Mouse (Mus musculus) CH12.LX (cell line): Measurements from ENCODE around the gene Hs3st3b1. TPM values are rescaled to one million over a fixed set of nuclear protein-coding genes. Genes with fewer than 3 reads are reported as not detected.

ENCODE experiments used
- DNase-seq: peaks from one replicate; pipeline ENCODE4 v3.0.0-alpha.2; 2013; ENCODE audit errors: extremely low read depth
- H3K27ac ChIP-seq: 2 replicates; pipeline ENCODE4 v1.5.1; 2012; ENCODE audit warnings: low read depth, mild to moderate bottlenecking, control low read depth, moderate library complexity; ENCODE audit not compliant: insufficient read depth
- H3K27me3 ChIP-seq: replicated peaks from 2 replicates; pipeline ENCODE3; 2012; ENCODE audit warnings: inconsistent platforms
- H3K36me3 ChIP-seq, 2 experiments: replicated peaks in 1 of 2; 2 replicates each; pipeline versions ENCODE3 to v1.6.1; 2012; ENCODE audit warnings: inconsistent platforms in 1 of 2, low read length in 1 of 2, mild to moderate bottlenecking in 1 of 2, mixed read lengths in 1 of 2, moderate library complexity in 1 of 2; ENCODE audit not compliant: control insufficient read depth in 1 of 2, insufficient read depth in 1 of 2
- H3K4me1 ChIP-seq, 2 experiments: 2 replicates each; pipeline ENCODE4 v1.6.1; 2012; ENCODE audit warnings: inconsistent platforms in 1 of 2, moderate library complexity in 1 of 2; ENCODE audit not compliant: insufficient read depth in 2 of 2, control insufficient read depth in 1 of 2
- H3K4me2 ChIP-seq: 2 replicates; pipeline ENCODE4 v1.6.1; 2012; ENCODE audit warnings: low read depth, mild to moderate bottlenecking, control low read depth; ENCODE audit not compliant: poor library complexity, insufficient read depth, severe bottlenecking
- H3K4me3 ChIP-seq, 3 experiments: fragments of 150-350 bp in 1 of 3; sonication (generic) in 1 of 3; replicated peaks in 1 of 3; 2 replicates each; pipeline versions ENCODE3 to v1.5.1; 2011 to 2012; ENCODE audit warnings: low read depth in 2 of 3, low read length in 2 of 3, mild to moderate bottlenecking in 2 of 3, moderate library complexity in 2 of 3, control low read depth in 1 of 3, improper control_type of control experiment in 1 of 3, inconsistent platforms in 1 of 3, mixed read lengths in 1 of 3; ENCODE audit not compliant: poor library complexity in 1 of 3
- H3K79me2 ChIP-seq: replicated peaks from 2 replicates; pipeline ENCODE4 v1.6.1; 2012; ENCODE audit warnings: mild to moderate bottlenecking, moderate library complexity; ENCODE audit not compliant: control insufficient read depth, poor library complexity, insufficient read depth, severe bottlenecking; ENCODE audit errors: extremely low read depth
- H3K9ac ChIP-seq: 2 replicates; pipeline ENCODE4 v1.6.1; 2012; ENCODE audit warnings: low read depth, mild to moderate bottlenecking, control low read depth, moderate library complexity; ENCODE audit not compliant: insufficient read depth
- H3K9me3 ChIP-seq: replicated peaks from 2 replicates; pipeline ENCODE3; 2012; ENCODE audit warnings: low read length, inconsistent platforms, mixed read lengths
- BHLHE40 ChIP-seq: IDR thresholded peaks from 2 replicates; pipeline ENCODE4 v1.6.1; 2011; ENCODE audit warnings: mild to moderate bottlenecking, low read depth, low read length, improper control_type of control experiment
- CHD1 ChIP-seq: IDR thresholded peaks from 2 replicates; pipeline ENCODE4 v1.6.1; 2012; ENCODE audit warnings: low read depth, low read length, improper control_type of control experiment, inconsistent platforms
- CTCF ChIP-seq, 2 experiments: IDR thresholded peaks in 1 of 2; conservative IDR thresholded peaks in 1 of 2; 2 replicates each; pipeline ENCODE4 v1.5.1; 2011 to 2012; ENCODE audit warnings: low read depth in 2 of 2, low read length in 2 of 2, improper control_type of control experiment in 1 of 2, inconsistent platforms in 1 of 2, mild to moderate bottlenecking in 1 of 2, moderate library complexity in 1 of 2
- E2F4 ChIP-seq: IDR thresholded peaks from 2 replicates; pipeline ENCODE4 v1.6.1; 2011; ENCODE audit warnings: low read depth, low read length, improper control_type of control experiment; ENCODE audit not compliant: insufficient replicate concordance
- GABPA ChIP-seq: IDR thresholded peaks from 2 replicates; pipeline ENCODE4 v1.6.1; 2012; ENCODE audit warnings: low read depth, low read length, improper control_type of control experiment, inconsistent platforms; ENCODE audit not compliant: insufficient replicate concordance
- HCFC1 ChIP-seq: IDR thresholded peaks from 2 replicates; pipeline ENCODE4 v1.6.1; 2012; ENCODE audit warnings: low read depth, mild to moderate bottlenecking, inconsistent platforms, low read length, improper control_type of control experiment
- MAFK ChIP-seq: IDR thresholded peaks from 2 replicates; pipeline ENCODE4 v1.6.1; 2011; ENCODE audit warnings: low read length, improper control_type of control experiment; ENCODE audit not compliant: insufficient replicate concordance
- MEF2A ChIP-seq: IDR thresholded peaks from 2 replicates; pipeline ENCODE4 v1.6.1; 2014; ENCODE audit warnings: low read depth, mild to moderate bottlenecking, inconsistent platforms, low read length, improper control_type of control experiment, borderline replicate concordance
- NELFE ChIP-seq: IDR thresholded peaks from 2 replicates; pipeline ENCODE4 v1.6.1; 2011; ENCODE audit warnings: low read depth, low read length, improper control_type of control experiment
- NRF1 ChIP-seq: IDR thresholded peaks from 2 replicates; pipeline ENCODE4 v1.6.1; 2014; ENCODE audit warnings: low read depth, mild to moderate bottlenecking, inconsistent platforms, low read length, improper control_type of control experiment, moderate library complexity
- PAX5 ChIP-seq: IDR thresholded peaks from 2 replicates; pipeline ENCODE4 v1.6.1; 2012; ENCODE audit warnings: low read length, inconsistent platforms, mixed read lengths
- POLR2AphosphoS2 ChIP-seq: IDR thresholded peaks from 2 replicates; pipeline ENCODE4 v1.6.1; 2011; ENCODE audit warnings: low read depth, low read length, improper control_type of control experiment
- RCOR1 ChIP-seq: conservative IDR thresholded peaks from 2 replicates; pipeline ENCODE4 v1.6.1; 2012; ENCODE audit warnings: low read depth, mild to moderate bottlenecking, inconsistent platforms, low read length, improper control_type of control experiment
- SIN3A ChIP-seq: IDR thresholded peaks from 2 replicates; pipeline ENCODE4 v1.6.1; 2012; ENCODE audit warnings: low read length, improper control_type of control experiment, inconsistent platforms
- SMC3 ChIP-seq: IDR thresholded peaks from 2 replicates; pipeline ENCODE4 v1.6.1; 2011; ENCODE audit warnings: low read depth, low read length, improper control_type of control experiment
- TBP ChIP-seq: conservative IDR thresholded peaks from 2 replicates; pipeline ENCODE4 v1.6.1; 2011; ENCODE audit warnings: low read depth, low read length, improper control_type of control experiment
- TCF12 ChIP-seq: IDR thresholded peaks from 2 replicates; pipeline ENCODE4 v1.6.1; 2014; ENCODE audit warnings: low read depth, mild to moderate bottlenecking, inconsistent platforms, low read length, improper control_type of control experiment
- USF2 ChIP-seq: conservative IDR thresholded peaks from 2 replicates; pipeline ENCODE4 v1.6.1; 2011; ENCODE audit warnings: low read depth, low read length, improper control_type of control experiment
- ZKSCAN1 ChIP-seq: IDR thresholded peaks from 2 replicates; pipeline ENCODE4 v1.6.1; 2012; ENCODE audit warnings: low read depth, inconsistent platforms, low read length, improper control_type of control experiment, borderline replicate concordance
- ZNF384 ChIP-seq: IDR thresholded peaks from 2 replicates; pipeline ENCODE4 v1.6.1; 2012; ENCODE audit warnings: low read depth, low read length, improper control_type of control experiment, inconsistent platforms
- dilution Hi-C: fragments of 300-500 bp; cut with MboI; formaldehyde crosslinking; loops from 2 replicates; pipeline ENCODE4 v1.14.3; 2020; ENCODE audit warnings: low sequenced_read_pairs; ENCODE audit not compliant: extremely low pct_unique_long_range_greater_than_20kb, extremely low pct_ligation_motif_present
- in situ Hi-C: fragments of 300-500 bp; cut with MboI; formaldehyde crosslinking; loops from 3 replicates; pipeline ENCODE4 v1.14.3; 2019; ENCODE audit warnings: low sequenced_read_pairs, low pct_ligation_motif_present, low pct_unique_long_range_greater_than_20kb, mixed read lengths
- polyA plus RNA-seq: library from polyadenylated mRNA; unstranded; fragments of >175 nt; gene quantifications from 2 replicates; pipeline ENCODE4 v1.2.1, GENCODE M21; 2012; ENCODE audit warnings: low read depth; ENCODE audit not compliant: insufficient read length
- total RNA-seq, 2 experiments: library from RNA; depleted of rRNA; stranded (reverse); fragments of 300-350 nt in 1 of 2; fragments of >200 nt in 1 of 2; gene quantifications; 2 replicates each; pipeline ENCODE4 v1.2.3; 2012 to 2014

The Hs3st3b1 gene
- total and polyA plus RNA-seq, 3 experiments: 1.1 to 2.0 (median 2.0) TPM

DNA sequence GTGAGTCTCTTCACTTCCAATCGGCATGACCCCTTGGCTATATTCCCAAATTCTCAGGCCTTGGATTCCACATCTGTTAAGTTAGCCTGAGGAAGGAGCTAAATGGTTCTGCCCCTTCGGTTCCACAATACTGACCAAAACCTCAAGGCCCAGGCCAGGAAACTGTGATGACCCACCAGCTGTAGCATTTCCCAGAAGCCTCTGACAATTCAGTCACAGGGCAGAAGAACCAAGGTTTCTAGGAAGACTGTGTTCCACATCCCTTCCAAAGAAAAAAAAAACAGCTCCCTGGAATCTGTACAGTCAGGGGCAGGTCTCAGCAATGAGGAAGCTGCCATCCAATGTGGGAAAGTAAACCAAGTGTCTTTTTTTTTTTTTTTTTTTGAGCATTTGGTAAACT, 25.1 kb downstream of the Hs3st3b1 start:
- H3K9me3 ChIP-seq: no peaks in the 10 kb centered on the region
- in situ Hi-C loops (no loop called here), dilution Hi-C loops (no loop called here)

DNA sequence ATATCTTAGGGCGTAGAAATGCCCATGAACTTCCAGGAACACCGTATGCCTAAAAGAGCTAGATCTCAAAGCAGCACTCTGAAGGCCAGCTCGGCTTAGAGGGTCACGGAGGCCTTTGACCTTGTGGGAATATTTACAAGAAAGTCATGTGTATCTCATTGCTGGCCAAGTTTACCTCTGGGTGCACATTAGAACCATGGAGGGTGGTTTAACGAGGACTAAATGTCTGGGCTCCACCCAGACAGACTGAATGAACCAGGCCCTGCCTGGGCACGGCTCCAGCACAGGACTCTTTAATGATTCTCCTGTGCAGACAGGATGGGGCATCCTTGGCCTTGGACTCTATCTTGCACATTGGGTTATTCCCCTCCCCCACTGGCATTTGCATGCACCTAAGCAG, 27.9 kb downstream of the Hs3st3b1 start:
- dilution Hi-C loops: no loop called here
- H3K4me3 ChIP-seq: no peak overlapping the region
- no peaks in the 10 kb centered on the region for H3K79me2 ChIP-seq
- no peaks in the 10 kb centered on the region for H3K9me3 ChIP-seq
- TF ChIP-seq NRF1 (no peak), PAX5 (no peak)
- no peak overlapping the region for H3K27ac ChIP-seq
- no peak for DNase-seq
- H3K36me3 ChIP-seq: no peaks in the 10 kb centered on the region
- H3K9ac ChIP-seq: no peak overlapping the region
- H3K4me2 ChIP-seq: no peak overlapping the region
- H3K4me1 ChIP-seq: peaks cover 0 to 20% of the 10 kb centered on the region in 2 experiments; a peak in 2 of 4 replicates
- H3K27me3 ChIP-seq: no peaks in the 10 kb centered on the region
- in situ Hi-C loops: no loop called here

More for the DNA sequence above, 25.1 kb downstream of the Hs3st3b1 start:
- no peak overlapping the region for H3K4me3 ChIP-seq
- TF ChIP-seq GABPA: no peak
- TF ChIP-seq TCF12: no peak
- TF ChIP-seq CTCF (conservative IDR thresholded peaks at IDR 0.05 in 1 of 2, IDR thresholded peaks at IDR 0.05 in 1 of 2; ENCODE audit: low read depth in 2 of 2, low read length in 2 of 2): no peak
- no peak for TF ChIP-seq MEF2A
- no peak for TF ChIP-seq POLR2AphosphoS2
- no peak for TF ChIP-seq CHD1
- no peak for TF ChIP-seq SIN3A
- TF ChIP-seq PAX5: no peak
- TF ChIP-seq ZNF384: no peak
- no peak for TF ChIP-seq ZKSCAN1
- no peak for TF ChIP-seq NELFE
- TF ChIP-seq BHLHE40: no peak
- TF ChIP-seq TBP: no peak
- no peak for TF ChIP-seq SMC3
- no peak for TF ChIP-seq E2F4
- no peak for TF ChIP-seq USF2
- no peak for TF ChIP-seq MAFK
- no peak for TF ChIP-seq HCFC1
- no peak for TF ChIP-seq RCOR1
- TF ChIP-seq, all 38 proteins: peak for 0
- Histone ChIP-seq H3K9ac (no peak overlapping the region), H3K4me2 (no peak overlapping the region), H3K27me3 (no peaks in the 10 kb centered on the region), H3K79me2 (no peaks in the 10 kb centered on the region), H3K36me3 (no peaks in the 10 kb centered on the region), H3K27ac (no peak overlapping the region), H3K4me1 (peaks cover 0 to 22% of the 10 kb centered on the region in 2 experiments; a peak in 2 of 4 replicates)
- no peak for DNase-seq
